Mouse (Mus musculus): ENCODE results near the gene Rarres2. TPM values are rescaled to one million over a fixed set of nuclear protein-coding genes. Genes with fewer than 3 reads are reported as not detected.

The Rarres2 gene
- total and polyA plus RNA-seq, 3 experiments, result not detected

- H3K9me3 ChIP-seq (replicated peaks; ENCODE audit: insufficient read depth, low read length), result no peaks in the 10 kb centered on the region
- TF ChIP-seq ELF1 (IDR thresholded peaks at IDR 0.05; ENCODE audit: low read depth, low read length) (no peak), RCOR1 (IDR thresholded peaks at IDR 0.05; ENCODE audit: low read depth, low read length) (no peak), MYC (IDR thresholded peaks at IDR 0.05; ENCODE audit: low read depth, low read length) (no peak), UBTF (IDR thresholded peaks at IDR 0.05; ENCODE audit: borderline replicate concordance, insufficient read depth, low read depth, low read length) (no peak), POLR2A (IDR thresholded peaks at IDR 0.05; ENCODE audit: control insufficient read depth in 1 of 2, insufficient read depth in 1 of 2, low read depth in 1 of 2, low read length in 2 of 2, poor library complexity in 1 of 2) (0 out of 4 replicates have a peak, but pooled peaks of 1 of the 2 experiments have one; percentile 22), SIN3A (IDR thresholded peaks at IDR 0.05; ENCODE audit: low read length) (no peak), GATA1 (IDR thresholded peaks at IDR 0.05; ENCODE audit: low read depth, low read length) (no peak)
- no peak overlapping the region for H3K4me3 ChIP-seq (ENCODE audit: control insufficient read depth in 1 of 2, insufficient read depth in 1 of 2, low read depth in 2 of 2, low read length in 2 of 2)
- H3K27me3 ChIP-seq (ENCODE audit: control insufficient read depth in 1 of 2, insufficient read depth in 2 of 2, low read length in 2 of 2), result no peaks in the 10 kb centered on the region
- H3K79me2 ChIP-seq (ENCODE audit: control insufficient read depth, insufficient read depth, low read length, poor library complexity), result no peaks in the 10 kb centered on the region
- DNase-seq (ENCODE audit: low read depth, low spot score), result no peak
- no peaks in the 10 kb centered on the region for H3K36me3 ChIP-seq (ENCODE audit: control insufficient read depth in 1 of 2, insufficient read depth in 2 of 2, low read length in 2 of 2)
- H3K27ac ChIP-seq (ENCODE audit: control insufficient read depth, low read depth, low read length), result no peak overlapping the region
- H3K9ac ChIP-seq (ENCODE audit: control insufficient read depth, low read depth, low read length, poor library complexity, severe bottlenecking), result no peak overlapping the region
- H3K4me1 ChIP-seq (ENCODE audit: control insufficient read depth in 1 of 2, insufficient read depth in 2 of 2, low read length in 2 of 2), result no peaks in the 10 kb centered on the region
These were observed 21.6 kb upstream of the Rarres2 start for GRCm38 (mm10) chr6:48594043-48594738.

GRCm38 (mm10) chr6:48593158-48594042 lies 20.8 kb upstream of the Rarres2 start, which contains the start of the genes Repin1 and Gm44965:
Gene Repin1, plus strand, starts transcription at chr6:48593883.
Gene Gm44965, plus strand, starts transcription at chr6:48593941.
- Histone ChIP-seq H3K79me2 (ENCODE audit: control insufficient read depth, insufficient read depth, low read length, poor library complexity) (no peaks in the 10 kb centered on the region), H3K27ac (ENCODE audit: control insufficient read depth, low read depth, low read length) (no peak within 1 kb of the TSS), H3K9ac (ENCODE audit: control insufficient read depth, low read depth, low read length, poor library complexity, severe bottlenecking) (no peak within 1 kb of the TSS), H3K9me3 (replicated peaks; ENCODE audit: insufficient read depth, low read length) (no peaks in the 10 kb centered on the region), H3K36me3 (ENCODE audit: control insufficient read depth in 1 of 2, insufficient read depth in 2 of 2, low read length in 2 of 2) (no peaks in the 10 kb centered on the region), H3K27me3 (ENCODE audit: control insufficient read depth in 1 of 2, insufficient read depth in 2 of 2, low read length in 2 of 2) (no peaks in the 10 kb centered on the region), H3K4me3 (ENCODE audit: control insufficient read depth in 1 of 2, insufficient read depth in 1 of 2, low read depth in 2 of 2, low read length in 2 of 2) (no peak within 1 kb of the TSS), H3K4me1 (ENCODE audit: control insufficient read depth in 1 of 2, insufficient read depth in 2 of 2, low read length in 2 of 2) (no peaks in the 10 kb centered on the region)
- DNase-seq (ENCODE audit: low read depth, low spot score), result no peak
- no peak for TF ChIP-seq TAL1 (IDR thresholded peaks at IDR 0.05; ENCODE audit: low read length)

DNA sequence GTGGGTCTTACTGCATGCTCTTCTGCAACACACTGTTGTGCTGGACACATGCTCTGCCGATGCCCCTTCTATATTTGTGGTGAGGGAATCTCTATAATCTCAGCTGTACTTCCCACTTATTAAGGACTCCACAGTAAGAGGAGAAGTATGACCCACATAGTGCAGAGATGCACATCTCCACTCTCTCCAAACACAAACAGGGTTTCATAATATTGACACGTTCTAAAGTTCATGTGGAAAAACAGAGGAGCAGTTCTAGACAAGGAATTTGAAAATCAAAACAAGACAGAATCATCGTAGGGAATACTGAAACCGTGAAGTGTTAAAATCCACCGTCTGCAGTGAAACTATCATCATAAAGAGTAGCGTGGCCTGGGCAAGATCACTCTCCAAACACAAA lies 19.3 kb upstream of the Rarres2 start:
- no peak overlapping the region for H3K9ac ChIP-seq (ENCODE audit: control insufficient read depth, low read depth, low read length, poor library complexity, severe bottlenecking)
- H3K4me1 ChIP-seq (ENCODE audit: control insufficient read depth in 1 of 2, insufficient read depth in 2 of 2, low read length in 2 of 2), result no peaks in the 10 kb centered on the region
- H3K27me3 ChIP-seq (ENCODE audit: control insufficient read depth in 1 of 2, insufficient read depth in 2 of 2, low read length in 2 of 2), result no peaks in the 10 kb centered on the region
- H3K79me2 ChIP-seq (ENCODE audit: control insufficient read depth, insufficient read depth, low read length, poor library complexity), result no peaks in the 10 kb centered on the region
- no peak overlapping the region for H3K27ac ChIP-seq (ENCODE audit: control insufficient read depth, low read depth, low read length)
- H3K9me3 ChIP-seq (replicated peaks; ENCODE audit: insufficient read depth, low read length), result no peaks in the 10 kb centered on the region
- no peak overlapping the region for H3K4me3 ChIP-seq (ENCODE audit: control insufficient read depth in 1 of 2, insufficient read depth in 1 of 2, low read depth in 2 of 2, low read length in 2 of 2)
- DNase-seq (ENCODE audit: low read depth, low spot score), result no peak
- H3K36me3 ChIP-seq (ENCODE audit: control insufficient read depth in 1 of 2, insufficient read depth in 2 of 2, low read length in 2 of 2), result no peaks in the 10 kb centered on the region
- TF ChIP-seq NRF1 (IDR thresholded peaks at IDR 0.05; ENCODE audit: insufficient read depth, low read depth, low read length, poor library complexity, severe bottlenecking) (no peak), EP300 (IDR thresholded peaks at IDR 0.05; ENCODE audit: low read depth in 1 of 2, low read length in 2 of 2) (no peak), CTCF (IDR thresholded peaks at IDR 0.05 in 2 of 3, conservative IDR thresholded peaks at IDR 0.05 in 1 of 3; ENCODE audit: control insufficient read depth in 1 of 3, insufficient read depth in 1 of 3, low read depth in 2 of 3, low read length in 3 of 3, poor library complexity in 1 of 3, severe bottlenecking in 1 of 3) (no peak), TBP (IDR thresholded peaks at IDR 0.05; ENCODE audit: low read depth, low read length) (no peak)
